Mouse (Mus musculus): ENCODE measurements around the gene 4930524B15Rik. TPM values are rescaled to one million over a fixed set of nuclear protein-coding genes. Genes with fewer than 3 reads are reported as not detected.

The 4930524B15Rik gene
- polyA plus RNA-seq, 1 experiment from 2014 or later: 0.22 TPM

GRCm38 (mm10) chr11:32020031-32020965 is 54.9 kb downstream of the 4930524B15Rik start:
- Histone ChIP-seq H3K4me3 (no peak overlapping the region), H3K27me3 (no peaks in the 10 kb centered on the region), H3K4me1 (replicated peaks) (peaks cover 95% of the 10 kb centered on the region), H3K9me3 (no peaks in the 10 kb centered on the region), H3K4me2 (peak overlapping the region; percentile 13), H3K9ac (0 out of 2 replicates have a peak overlapping the region, but pooled peaks have one; percentile 27), H3K27ac (replicated peaks) (peak overlapping the region; percentile 78), H3K36me3 (peaks cover 50% of the 10 kb centered on the region)
- 19% methylated on average over 8 of the region's 8 CpGs for WGBS
- ATAC-seq (ENCODE audit: low read depth): 0 out of 2 replicates have a peak, but pooled peaks have one; percentile 21

- no peak for ATAC-seq (ENCODE audit: low read depth)
- H3K4me1 ChIP-seq (replicated peaks): peaks cover 76% of the 10 kb centered on the region
Observed at GRCm38 (mm10) chr11:32026634-32027033, 61.2 kb downstream of the 4930524B15Rik start.

GRCm38 (mm10) chr11:32027474-32028342 is 62.3 kb downstream of the 4930524B15Rik start:
- peak overlapping the region; percentile 32 for H3K4me2 ChIP-seq
- no peak overlapping the region for H3K9ac ChIP-seq
- 34% methylated on average over 7 of the region's 7 CpGs for WGBS
- no peak overlapping the region for H3K4me3 ChIP-seq
- ATAC-seq (ENCODE audit: low read depth): peak; percentile 84
- H3K9me3 ChIP-seq: no peaks in the 10 kb centered on the region
- peak overlapping the region; percentile 84 for H3K27ac ChIP-seq (replicated peaks)
- no peaks in the 10 kb centered on the region for H3K27me3 ChIP-seq
- peaks cover 68% of the 10 kb centered on the region for H3K4me1 ChIP-seq (replicated peaks)
- peaks cover 23% of the 10 kb centered on the region for H3K36me3 ChIP-seq

More at GRCm38 (mm10) chr11:32026634-32027033, 61.2 kb downstream of the 4930524B15Rik start:
- Histone ChIP-seq H3K4me2 (no peak overlapping the region), H3K27ac (replicated peaks) (peak overlapping the region; percentile 84), H3K9me3 (no peaks in the 10 kb centered on the region), H3K36me3 (peaks cover 33% of the 10 kb centered on the region), H3K27me3 (no peaks in the 10 kb centered on the region), H3K4me3 (no peak overlapping the region), H3K9ac (no peak overlapping the region)
- 64% methylated on average over 5 of the region's 5 CpGs for WGBS

GRCm38 (mm10) chr11:32028605-32029004 is 63.2 kb downstream of the 4930524B15Rik start:
- WGBS: 88% methylated on average over 3 of the region's 3 CpGs
- Histone ChIP-seq H3K27me3 (no peaks in the 10 kb centered on the region), H3K4me3 (no peak overlapping the region), H3K4me1 (replicated peaks) (peaks cover 65% of the 10 kb centered on the region), H3K9ac (no peak overlapping the region), H3K27ac (replicated peaks) (peak overlapping the region; percentile 77), H3K9me3 (no peaks in the 10 kb centered on the region), H3K36me3 (peaks cover 23% of the 10 kb centered on the region), H3K4me2 (no peak overlapping the region)
- no peak for ATAC-seq (ENCODE audit: low read depth)

Other genes starting within 250 kb of the 4930524B15Rik start
- 15.1 and 18.2 TPM in 2 replicates for gene Cpeb4, start 93.4 kb upstream of the 4930524B15Rik start, polyA plus RNA-seq (2015; fragmentation: Nextera tagmentation; extraction: Ambion mirVana)
- gene Nsg2, start 34.9 kb downstream of the 4930524B15Rik start, polyA plus RNA-seq (2015; fragmentation: Nextera tagmentation; extraction: Ambion mirVana): 356 and 366 TPM in 2 replicates
- not detected in 2 replicates for gene Il9r, start 234.7 kb downstream of the 4930524B15Rik start, polyA plus RNA-seq (2015; fragmentation: Nextera tagmentation; extraction: Ambion mirVana)
- 45.7 and 46.8 TPM in 2 replicates for gene Snrnp25, start 239.8 kb downstream of the 4930524B15Rik start, polyA plus RNA-seq (2015; fragmentation: Nextera tagmentation; extraction: Ambion mirVana)